Mouse (Mus musculus) left cerebral cortex, adult 9 months (tissue): Measurements from ENCODE around the gene Scn1b.

Experiments
- DNase-seq, 2 experiments: peaks; one replicate each; pipeline ENCODE4 v3.0.0; 2022; ENCODE audit warnings: low spot score in 2 of 2

Scn1b gene

DNA sequence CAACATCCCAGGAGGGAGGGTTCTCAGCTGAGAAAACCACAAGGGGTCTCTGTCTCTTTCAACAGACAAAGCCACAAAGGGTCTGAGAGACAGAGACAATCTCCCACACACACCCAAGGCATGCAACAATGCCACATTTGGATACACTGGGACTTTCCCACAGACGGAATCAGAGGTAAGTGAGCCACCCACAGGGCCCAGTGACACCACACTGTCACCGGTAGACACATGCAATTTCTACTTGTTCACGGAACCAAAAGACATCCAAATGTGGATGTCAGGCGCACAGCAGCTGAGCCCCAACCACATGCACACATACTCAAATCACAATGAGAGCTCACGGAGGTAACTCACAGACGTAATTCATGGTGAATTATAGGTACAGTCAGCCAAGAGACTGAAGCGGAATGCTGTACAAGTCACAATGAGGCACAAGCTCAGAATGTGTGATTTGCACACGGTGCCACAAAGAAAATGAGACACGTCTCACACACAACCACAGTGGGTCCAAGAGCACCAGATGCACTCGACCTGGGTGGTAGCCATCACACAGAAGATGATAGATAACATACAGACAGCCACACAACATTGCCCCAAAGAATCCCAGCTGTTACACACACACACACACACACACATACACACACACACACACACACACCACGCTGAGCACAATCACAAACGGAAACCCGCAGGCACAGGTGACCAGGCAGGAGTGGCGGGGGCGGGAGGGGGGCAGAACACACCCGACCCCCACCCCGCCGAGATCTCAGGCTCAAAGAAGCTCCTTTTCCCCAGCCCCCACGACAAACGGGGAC, 23.2 kb upstream of the Scn1b start:
- peak in 1 of 2 experiments; percentile 55 for DNase-seq

DNA sequence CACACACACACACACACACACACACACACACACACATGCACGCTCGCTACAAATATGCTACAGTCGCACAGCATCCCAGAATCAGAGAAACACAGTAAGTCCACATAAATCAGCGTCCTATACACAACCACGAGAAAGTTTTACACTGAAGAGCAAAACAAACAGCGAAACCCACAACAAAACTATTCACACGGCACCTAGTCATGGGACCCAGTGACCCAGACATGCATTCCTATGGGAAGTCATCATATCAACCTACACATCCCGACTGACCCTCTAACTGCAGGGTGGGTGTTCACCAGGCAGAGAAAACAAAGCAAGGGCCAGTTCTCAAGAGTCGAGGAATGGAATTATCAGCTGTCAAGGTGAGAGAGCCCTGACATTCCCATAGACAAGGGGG, 22.5 kb upstream of the Scn1b start:
- DNase-seq = no peak

DNA sequence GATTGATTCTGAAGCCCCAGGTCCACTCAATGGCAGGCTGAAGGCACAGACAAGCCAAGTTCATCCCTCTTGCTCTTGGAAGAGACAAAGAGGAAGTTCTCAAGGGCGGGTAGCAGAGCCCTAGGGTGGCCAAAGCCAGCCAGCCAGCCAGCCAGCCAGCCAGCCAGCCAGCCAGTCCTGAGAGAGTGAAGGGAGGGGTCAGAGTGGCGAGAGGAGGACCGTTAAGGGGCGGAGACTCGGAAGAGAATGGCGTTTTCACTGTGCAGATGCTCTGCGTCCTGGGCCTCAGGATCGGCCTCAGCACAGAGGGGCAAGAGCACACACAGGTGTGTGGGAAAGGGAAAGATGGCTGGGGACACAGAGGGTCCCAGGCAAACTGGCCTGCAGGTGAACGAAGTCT, 22.0 kb upstream of the Scn1b start:
- peak in 1 of 2 experiments; percentile 38 for DNase-seq

DNA sequence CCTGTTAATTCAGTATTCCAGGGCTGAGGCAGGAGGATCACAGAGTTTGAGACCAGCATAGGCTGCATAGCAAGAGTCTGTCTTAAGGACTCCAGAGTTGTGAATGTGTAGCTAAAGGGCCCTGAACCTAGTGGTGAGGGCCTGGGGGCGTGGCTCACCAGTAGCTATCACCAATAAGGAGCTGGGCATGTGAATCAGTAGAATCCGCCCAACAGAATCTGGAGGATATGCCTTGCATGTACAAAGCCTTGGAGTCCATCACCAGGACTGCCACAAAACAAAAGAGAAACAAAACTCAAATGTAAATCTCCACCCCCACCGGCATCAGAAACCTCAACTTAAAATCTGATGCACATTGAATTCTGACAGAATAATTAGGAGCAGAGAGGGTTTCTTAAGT, 21.3 kb upstream of the Scn1b start:
- no peak for DNase-seq

DNA sequence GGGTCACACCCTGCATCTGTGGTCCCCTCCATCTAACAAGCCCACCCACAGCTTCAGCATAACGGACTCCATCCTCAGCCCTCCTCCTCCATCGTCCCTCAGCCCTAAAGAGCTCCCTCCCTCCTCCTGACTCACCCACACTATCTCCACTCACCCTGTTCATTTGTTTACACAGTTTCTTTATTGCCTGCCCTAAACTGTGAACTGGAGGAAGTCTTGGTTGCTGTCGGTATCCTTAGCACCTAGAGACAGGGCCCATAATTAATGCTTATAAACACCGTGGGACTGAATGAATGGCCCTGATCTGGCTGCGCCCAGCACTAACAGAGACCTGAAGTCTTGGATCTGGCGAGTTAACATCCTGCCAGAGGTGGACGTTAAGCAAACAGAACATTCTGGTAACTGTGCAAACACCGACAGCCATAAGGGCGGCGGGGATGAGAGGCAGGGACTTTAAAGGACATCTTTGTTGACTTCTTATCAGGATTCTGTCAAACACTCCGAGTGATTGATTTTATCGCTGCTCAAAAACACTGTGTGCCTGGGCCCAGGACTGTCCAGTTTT, 18.9 kb upstream of the Scn1b start:
- no peak for DNase-seq

DNA sequence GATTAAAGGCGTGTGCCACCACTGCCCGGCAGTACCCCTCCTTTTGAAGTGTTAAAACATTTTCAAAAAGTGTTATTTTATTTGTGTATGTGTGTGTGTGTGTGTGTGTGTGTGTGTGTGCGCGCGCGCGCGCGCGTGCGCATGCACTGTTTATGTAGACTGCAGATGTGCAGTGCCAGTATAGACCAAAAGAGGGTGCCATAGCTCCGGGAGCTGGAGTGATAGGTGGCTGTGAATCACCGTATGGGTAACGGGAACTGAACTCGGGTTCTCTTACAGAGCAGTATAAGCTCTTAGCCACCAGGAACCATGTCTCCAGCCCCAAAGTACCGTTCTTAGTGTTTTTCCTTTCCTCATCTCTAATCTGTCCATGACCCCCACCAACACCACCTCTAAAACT, 18.1 kb upstream of the Scn1b start:
- no peak for DNase-seq

DNA sequence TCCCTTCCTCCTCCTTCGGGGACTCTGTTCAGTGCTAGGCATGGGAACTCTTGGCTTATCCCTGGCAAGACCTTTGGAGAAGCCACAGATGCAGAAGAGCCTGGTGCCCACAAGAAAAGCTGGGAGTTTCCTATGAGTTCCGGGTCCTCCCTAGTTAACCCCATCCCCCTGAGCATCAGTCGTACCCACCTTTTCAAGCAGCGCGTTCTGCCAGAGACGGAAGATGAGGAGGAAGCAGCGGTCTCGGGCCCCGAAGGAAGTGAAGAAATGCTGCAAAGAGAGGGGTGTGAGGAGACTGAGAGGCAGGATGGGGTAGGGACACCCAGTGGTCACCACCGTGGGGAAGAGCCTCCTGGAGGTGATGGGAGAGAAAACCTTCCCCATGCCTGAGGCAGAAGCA, 14.1 kb upstream of the Scn1b start:
- no peak for DNase-seq

DNA sequence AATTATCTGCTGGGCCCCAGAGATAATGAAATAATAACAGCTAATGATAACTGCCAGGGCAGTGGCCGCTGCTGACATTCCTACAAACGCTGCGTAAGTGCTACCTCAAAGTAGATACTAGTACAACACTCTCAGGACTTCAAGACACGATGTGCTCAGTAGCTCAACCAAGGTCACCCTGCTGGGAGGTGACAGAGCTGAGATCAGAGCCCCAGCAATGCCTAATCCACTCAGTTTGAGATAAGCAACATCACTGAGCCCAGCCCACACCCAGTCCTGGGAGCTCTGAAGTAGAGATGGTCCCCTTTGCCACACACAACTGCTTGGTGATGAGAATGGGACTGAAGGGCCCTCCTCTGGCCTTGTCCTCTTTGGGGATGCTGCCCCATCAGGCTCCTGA, 13.5 kb upstream of the Scn1b start:
- DNase-seq = no peak

DNA sequence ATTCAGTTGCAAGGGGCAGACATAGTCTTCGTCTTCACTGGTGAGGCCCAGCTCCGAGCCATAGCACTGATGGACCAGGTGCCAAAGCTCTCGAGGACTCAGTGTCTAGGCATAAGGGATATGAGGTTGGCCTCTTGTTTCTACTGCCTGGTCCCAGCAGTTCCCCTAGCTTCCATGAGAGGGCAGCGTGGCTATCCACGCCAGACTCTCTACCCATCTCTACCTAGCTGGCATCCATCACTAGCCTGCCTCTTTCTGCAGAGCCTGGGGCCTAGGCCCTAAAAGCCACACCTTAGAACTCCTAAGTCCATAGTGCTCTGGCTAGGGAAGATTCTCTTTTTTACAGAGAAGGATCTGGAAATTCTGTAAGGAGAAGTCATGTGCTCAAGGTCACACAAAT, 13.0 kb upstream of the Scn1b start:
- DNase-seq = peak in 1 of 2 experiments; percentile 73

DNA sequence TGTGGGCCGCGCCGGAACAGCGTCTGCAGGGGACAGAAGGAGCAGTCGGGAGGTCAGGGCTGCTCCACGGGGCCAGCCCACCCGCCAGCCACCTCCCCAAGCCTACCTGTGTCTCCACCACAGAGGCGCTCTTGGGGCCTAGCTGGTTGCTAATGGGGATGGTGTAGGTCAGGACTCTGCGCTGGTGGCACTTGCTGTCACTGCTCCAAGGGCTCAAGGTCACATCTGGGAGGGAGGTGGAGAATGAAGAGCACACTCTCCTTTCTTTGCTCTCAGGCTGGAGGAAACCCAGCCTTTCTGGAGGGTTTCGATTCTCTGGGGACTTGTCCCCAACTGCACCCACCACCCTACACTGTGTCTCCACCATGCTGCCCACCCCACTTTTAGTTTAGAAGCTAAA, 8.9 kb upstream of the Scn1b start:
- DNase-seq = no peak

DNA sequence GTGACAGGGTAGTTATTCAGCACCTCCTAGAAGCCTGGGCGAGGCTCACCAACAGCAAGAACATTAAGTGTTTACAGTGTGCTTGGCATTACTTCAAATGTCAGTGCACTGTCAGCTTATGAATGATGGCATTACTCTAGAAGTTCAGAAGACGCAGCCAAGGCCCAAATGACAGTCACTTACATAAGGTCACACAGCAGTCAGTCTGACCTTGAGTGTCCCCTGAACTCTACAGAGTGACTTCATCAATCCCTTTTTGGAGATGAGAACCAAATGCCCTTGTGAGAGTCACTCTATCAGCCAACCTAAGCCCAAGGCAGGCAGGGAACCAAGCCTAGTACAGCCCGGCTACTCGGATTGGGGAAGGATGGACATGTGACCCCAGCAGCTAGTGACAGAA, 5.1 kb upstream of the Scn1b start:
- no peak for DNase-seq

DNA sequence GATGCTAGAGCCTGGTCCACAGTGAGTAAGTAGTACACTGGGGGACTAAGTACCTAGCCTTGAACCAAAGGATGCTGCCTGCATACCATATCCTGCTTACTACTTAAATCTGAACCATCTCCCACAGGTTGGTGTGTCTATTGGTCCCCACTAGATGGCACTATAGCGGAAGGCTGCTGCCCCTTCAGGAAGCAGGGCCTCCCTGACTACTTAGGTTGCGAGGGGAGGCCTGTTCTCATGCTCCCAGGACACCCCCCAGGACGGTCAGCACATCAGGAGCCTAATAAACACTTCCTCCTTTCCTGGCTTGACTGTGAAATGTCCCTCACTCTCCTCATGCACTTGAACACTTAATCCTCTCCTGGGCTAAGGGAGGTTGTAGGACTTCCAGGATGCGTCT, 4.0 kb upstream of the Scn1b start:
- DNase-seq = peak in 1 of 2 experiments; percentile 63

DNA sequence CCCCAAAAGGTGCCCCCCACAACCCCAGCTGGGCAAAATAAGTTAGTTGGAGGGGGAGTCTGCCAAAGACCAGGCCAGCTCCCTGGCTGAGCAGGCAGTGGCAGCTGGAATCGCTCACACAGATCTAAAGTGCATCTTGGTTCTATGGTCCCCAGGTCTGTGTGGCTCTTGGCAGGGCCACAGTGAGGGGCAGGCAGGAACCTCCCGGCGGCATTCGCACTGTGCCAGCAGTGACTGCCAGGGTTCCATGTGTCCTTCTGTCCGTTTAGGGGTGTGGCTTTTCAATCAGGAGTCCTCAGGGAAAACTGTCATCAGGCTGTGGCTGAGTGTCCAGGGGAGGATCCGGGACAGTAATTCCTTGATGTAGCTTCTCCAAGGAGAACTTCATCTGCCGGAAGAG, 3.4 kb upstream of the Scn1b start:
- no peak for DNase-seq

DNA sequence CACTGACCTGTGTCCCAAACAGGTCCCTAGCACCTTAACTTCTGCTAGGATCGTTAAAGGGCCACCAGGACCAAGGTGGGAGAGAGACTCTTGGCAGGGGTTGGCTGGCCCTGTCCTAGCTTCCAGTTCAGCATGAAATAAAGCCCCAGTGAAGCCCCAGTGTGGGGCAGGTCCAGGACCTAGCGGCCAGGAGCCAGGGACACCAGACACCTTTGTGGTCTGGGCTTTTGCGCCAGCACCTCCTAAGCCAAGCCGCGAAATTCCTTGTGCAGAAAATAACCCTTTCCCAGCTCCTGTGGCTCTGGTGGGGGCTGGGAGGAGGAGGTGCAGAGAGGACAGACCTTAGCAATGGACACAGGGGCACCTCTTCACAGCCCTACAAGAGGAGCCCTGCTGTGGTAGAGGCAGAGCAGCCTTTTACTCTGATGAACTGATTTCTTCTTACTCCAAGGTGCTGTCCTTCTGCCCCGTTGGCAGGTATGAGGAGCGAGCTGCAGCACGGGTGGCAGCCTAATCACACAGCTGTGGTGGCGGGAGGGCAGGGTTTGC, 1.4 kb upstream of the Scn1b start:
- DNase-seq = no peak

DNA sequence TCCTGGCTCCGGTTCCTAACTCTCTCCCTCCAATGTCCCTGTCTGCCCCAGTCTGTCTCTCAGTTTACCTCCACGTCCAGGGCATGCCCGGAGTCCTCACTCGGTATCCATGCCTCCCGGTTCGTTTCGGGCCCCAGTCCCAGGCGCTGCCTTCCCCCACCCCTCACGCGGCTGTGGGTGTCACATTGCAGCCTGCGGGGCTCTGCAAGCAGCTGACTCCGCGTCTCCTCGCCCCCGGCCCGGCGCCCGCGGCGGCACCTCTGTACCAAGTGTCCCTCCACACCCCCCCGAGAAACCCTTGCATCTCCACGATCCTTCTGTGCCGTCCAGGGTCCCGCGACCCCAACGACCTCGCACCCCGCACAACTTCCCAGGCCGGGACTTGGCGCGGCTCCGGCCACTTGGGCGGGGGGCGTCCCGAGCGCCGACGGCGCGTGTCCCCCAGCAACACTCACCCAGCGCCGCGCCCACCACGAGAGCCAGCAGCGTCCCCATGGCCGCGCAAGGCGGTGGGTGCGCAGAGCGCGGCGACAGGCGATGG, 522 bp downstream of the Scn1b start:
- DNase-seq = peak in 1 of 2 experiments; percentile 64

DNA sequence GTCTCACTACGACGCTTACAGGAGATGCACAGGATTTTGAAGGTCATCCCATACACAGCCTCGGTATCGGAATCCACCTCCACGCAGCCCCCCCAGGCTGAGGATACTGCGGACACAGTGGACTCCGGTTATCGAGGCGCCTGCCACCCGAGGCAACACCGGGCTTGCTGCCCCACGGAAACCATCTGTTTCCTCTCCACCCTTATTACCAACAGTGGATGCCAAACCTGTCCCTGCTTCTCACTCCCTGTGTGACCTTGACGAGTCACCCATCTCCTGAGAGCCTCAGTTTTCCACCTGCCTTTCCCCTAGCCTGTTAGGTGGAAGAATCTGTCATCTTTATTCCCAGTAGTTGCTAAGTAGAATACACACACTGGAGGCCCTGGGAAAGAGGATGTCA, 1.7 kb downstream of the Scn1b start:
- no peak for DNase-seq

DNA sequence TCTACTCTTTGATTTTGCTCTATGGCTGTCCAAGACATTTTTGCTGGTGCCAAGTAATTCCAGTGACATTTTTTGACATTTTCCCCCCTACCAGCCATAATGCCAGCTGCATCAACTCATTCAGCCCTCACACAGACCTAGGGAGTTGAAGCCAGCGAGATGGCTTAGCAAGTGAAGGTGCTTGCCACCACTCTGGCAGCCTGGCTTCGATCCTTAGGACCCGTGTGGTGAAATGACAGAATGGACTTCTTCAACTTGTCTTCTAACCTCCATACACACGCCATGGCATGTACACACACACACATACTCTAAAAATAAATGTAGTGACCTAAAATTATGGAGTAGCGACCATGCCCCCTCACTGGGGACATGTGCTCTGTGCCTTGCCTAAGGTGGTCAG, 2.4 kb downstream of the Scn1b start:
- no peak for DNase-seq

DNA sequence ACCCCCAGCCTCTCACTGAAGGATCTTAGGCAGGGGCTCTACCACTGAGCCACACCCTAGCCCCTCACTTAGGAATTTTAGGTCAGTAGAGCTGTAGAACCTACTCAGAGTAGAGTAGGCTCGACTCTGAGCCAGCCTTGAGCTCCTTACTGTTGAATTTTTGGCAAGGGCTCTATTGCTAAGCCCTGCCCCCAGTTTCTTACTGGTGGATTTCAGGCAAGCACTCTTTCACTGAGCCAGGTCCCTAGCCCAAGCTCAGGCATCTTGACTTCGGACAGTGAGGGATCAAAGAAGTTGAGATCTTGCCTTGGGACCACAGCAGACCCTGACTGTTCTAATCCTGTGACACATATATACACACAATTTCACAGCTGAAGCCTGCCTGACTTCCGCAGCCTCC, 3.1 kb downstream of the Scn1b start:
- no peak for DNase-seq

DNA sequence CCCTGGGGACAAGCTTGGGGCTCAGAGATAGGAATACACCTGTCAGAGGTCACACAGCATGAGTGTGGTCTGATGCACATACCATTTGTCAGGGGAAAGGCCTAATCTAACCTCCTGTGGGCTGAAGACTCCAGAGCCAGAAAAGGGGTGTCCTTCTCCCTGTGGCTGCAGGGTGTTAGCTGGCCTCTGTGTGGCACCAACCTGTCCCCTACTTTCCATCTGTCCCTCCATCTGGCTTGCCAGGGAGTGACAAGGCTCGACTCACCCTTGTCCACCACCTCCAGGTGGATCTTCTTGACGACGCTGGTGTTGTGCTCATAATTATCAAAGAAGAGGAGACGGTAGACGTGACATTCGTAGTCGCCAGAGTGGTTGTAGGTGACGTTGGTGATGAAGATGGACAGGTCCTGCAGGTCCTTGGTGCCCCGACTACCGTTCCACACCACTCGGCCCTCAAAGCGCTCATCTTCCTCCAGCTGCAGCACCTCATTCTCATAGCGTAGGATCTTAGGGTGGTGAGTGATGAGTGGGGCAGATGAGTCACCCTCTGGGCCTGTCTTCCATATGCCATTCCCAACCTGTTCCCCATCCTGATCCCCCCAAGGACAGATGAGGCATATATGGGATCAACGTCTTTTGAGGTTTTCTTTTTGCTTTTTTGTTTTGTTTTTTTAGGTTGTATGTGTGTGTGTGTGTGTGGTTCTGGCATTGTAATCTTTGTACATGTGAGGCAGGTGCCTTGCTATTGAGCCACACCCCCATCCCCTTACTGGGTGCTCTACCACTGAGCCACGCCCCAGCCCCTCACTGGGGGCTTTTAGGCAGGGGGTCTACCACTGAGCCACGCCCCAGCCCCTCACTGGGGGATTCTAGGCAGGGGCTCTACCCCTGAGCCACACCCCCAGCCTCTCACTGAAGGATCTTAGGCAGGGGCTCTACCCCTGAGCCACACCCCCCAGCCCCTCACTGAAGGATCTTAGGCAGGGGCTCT, 3.9 kb downstream of the Scn1b start:
- DNase-seq = no peak

DNA sequence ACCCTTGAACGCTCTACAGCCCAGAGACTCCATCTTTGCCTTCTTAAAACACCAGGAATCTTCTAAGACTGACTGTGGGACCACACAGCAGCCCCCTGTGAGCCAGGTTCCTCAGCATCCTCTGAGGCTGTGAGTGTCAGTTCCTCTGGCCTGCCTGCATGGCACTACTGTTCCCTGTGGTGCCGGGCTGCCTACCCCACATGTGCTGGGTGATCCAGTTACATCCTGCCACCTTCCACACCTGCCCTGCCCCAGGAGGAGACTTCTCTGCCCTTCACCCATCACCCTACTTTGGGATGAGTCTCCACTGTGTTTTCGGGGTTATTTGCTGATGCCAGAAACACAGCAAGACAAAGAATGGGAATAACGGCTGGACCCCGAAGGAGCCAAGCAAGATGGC, 7.2 kb downstream of the Scn1b start:
- no peak for DNase-seq

DNA sequence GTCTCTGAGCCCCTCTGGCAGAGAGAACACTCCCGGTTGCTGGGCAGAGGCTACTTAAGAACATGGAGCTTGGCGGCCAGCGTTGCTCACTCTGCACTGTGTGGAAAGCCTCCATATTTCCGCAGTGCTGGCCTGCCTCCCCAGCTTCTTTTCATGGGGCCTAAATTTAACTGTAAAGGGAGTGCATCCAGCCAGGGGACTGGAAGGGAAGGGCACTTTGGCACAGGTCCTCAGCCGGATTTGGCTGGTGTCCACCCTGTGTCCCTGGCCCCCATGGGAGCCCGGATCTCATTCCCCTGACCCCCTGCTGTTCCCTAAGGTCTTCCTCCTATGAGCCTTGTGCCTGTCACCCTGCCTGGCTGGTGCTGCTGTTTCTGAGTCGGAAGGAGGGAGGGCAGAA, 8.3 kb downstream of the Scn1b start:
- no peak for DNase-seq

DNA sequence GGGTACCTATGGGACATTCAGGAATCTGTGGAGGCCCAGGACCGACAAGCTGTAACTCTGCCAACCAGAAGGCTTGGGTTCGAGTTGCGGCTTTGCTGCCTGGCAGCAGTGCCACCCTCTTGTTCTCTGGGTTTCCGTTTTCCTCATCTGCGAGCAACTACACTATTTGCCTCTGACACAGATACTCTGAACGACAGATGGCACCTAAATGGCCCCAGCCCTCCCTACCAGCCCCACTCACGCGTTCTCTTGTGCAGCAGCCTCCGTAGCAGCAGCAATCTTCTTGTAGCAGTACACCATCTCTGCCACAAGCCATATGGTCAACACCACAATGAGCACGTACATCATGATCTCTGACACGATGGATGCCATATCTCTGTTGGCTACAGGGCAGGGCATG, 9.3 kb downstream of the Scn1b start:
- DNase-seq = no peak
